Mouse (Mus musculus) CH12F3 (cell line): Measurements from ENCODE around the gene Glyr1.

Experiments used
- in situ Hi-C: fragments of 300-500 bp; cut with MboI; formaldehyde crosslinking; loops from 2 replicates; pipeline ENCODE4 v1.14.3; 2020; ENCODE audit warnings: low sequenced_read_pairs

The Glyr1 gene

DNA sequence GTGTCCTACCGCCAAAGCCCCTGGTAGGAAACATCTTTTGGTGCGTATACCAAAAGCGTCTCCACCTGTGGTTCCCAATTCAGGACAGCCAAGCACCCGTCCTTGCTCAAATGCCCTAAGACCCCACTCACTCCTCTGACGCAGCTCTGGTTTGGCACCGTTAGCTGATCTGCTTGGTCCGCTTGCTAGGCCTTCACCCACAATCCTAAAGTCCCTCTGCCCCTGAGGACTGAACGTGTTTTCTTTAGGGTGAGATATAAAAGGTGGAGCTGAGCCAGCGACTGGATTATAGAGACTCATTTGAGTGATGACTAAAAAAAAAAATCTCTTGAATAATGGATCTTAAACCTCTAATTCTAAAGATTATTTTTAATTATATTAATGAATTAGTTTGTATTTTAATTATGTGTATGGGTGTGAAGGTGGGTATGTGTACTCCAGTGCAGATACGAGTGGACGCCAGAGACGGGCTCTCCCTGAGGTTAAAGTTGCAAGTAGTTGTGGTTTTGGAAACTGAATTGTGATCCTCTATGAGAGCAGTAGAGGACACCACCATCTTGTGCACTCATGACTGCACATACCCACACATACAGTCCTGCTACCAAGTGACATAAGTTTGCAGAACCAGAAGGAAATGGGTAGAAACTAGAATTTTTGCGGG, 84.8 kb downstream of the Glyr1 start:
- in situ Hi-C loops = no loop called here
